Mouse (Mus musculus) liver (tissue): ENCODE measurements around the gene Cybrd1.

Experiments used
- DNase-seq: peaks from one replicate; pipeline ENCODE4 v3.0.0-alpha.2; 2020; ENCODE audit warnings: mixed read lengths

Gene Cybrd1

GRCm38 (mm10) chr2:71176329-71177249 lies 58.9 kb downstream of the Cybrd1 start:
- no peak for DNase-seq

- no peak for DNase-seq
Observed at GRCm38 (mm10) chr2:71177250-71177615, 59.5 kb downstream of the Cybrd1 start.

- no peak for DNase-seq
Observed at GRCm38 (mm10) chr2:71177760-71178159, 60.0 kb downstream of the Cybrd1 start.

GRCm38 (mm10) chr2:71179716-71180115 lies 62.0 kb downstream of the Cybrd1 start:
- no peak for DNase-seq

- no peak for DNase-seq
Observed at GRCm38 (mm10) chr2:71180566-71181217, 63.0 kb downstream of the Cybrd1 start.

GRCm38 (mm10) chr2:71187950-71188349 lies 70.2 kb downstream of the Cybrd1 start:
- no peak for DNase-seq

- DNase-seq, result no peak
Observed at GRCm38 (mm10) chr2:71188861-71189260, 71.1 kb downstream of the Cybrd1 start.

GRCm38 (mm10) chr2:71191391-71192194 lies 73.9 kb downstream of the Cybrd1 start:
- DNase-seq, result no peak

- DNase-seq, result no peak
Observed at GRCm38 (mm10) chr2:71192195-71192807, 74.6 kb downstream of the Cybrd1 start.
